ENCODE assay signal across 11 mouse cellular contexts in genomic region chr19:10520355-10520754, GRCm38 (mm10). TPM values are rescaled to one million over a fixed set of nuclear protein-coding genes. Genes with fewer than 3 reads are reported as not detected.
A peak's percentile ranks its signal among the peaks of the same experiment; 100 is the strongest.
DNase-seq lines count a peak whose midpoint lies in the region; TF ChIP-seq lines count a peak whose summit lies in the region.
"Had no signal": no experiment of that assay in that cellular context is flagged by ENCODE, and none has a peak within 500 bp of the region (broad histone marks: within the 10 kb centered on the region; RNA-seq: fewer than 3 reads in every experiment).

No protein-coding gene starts in this region.

- H3K36me3 ChIP-seq in MEL (ENCODE audit: control insufficient read depth in 1 of 2, insufficient read depth in 2 of 2, low read length in 2 of 2), result peaks cover 25 to 27% of the 10 kb centered on the region in 2 experiments
- peaks cover 34% of the 10 kb centered on the region for H3K36me3 ChIP-seq in embryonic facial prominence, embryonic 10.5 days (replicated peaks)

- 51% methylated on average over 1 of the region's 1 CpGs for WGBS in embryonic facial prominence, embryonic 10.5 days
- WGBS in cerebellum, adult 2 months, result 37% methylated on average over 1 of the region's 1 CpGs

- no peak; the same call in 1 of the 2 replicates for TF ChIP-seq RAD21 in MEL (IDR thresholded peaks at IDR 0.05; ENCODE audit: low read depth, low read length)

- peak; percentile 27 for DNase-seq in adrenal gland, postnatal 10 days
- DNase-seq in adrenal gland, postnatal 4 days (ENCODE audit: low spot score in 2 of 2), result no peak
- DNase-seq in left cerebral cortex, postnatal 4 days, result peak; percentile 10
- no peak for DNase-seq in left cerebral cortex, adult 8-10 months (ENCODE audit: low spot score in 2 of 2)
- peak; percentile 68 for DNase-seq in MEL (ENCODE audit: low read depth, low spot score)
- DNase-seq in embryonic facial prominence, embryonic 10.5 days (ENCODE audit: low spot score), result peak; percentile 22
- DNase-seq in ovary, postnatal 14 days (ENCODE audit: low spot score), result no peak
- no peak for DNase-seq in cerebellum, adult 2 months
- DNase-seq: right cerebral cortex, adult 18-20 months had no signal

- H3K9me3 ChIP-seq in MEL (replicated peaks; ENCODE audit: insufficient read depth, low read length), result no peaks in the 10 kb centered on the region
- no peaks in the 10 kb centered on the region for H3K9me3 ChIP-seq in embryonic facial prominence, embryonic 10.5 days
- H3K9me3 ChIP-seq: hindbrain, embryonic 15.5 days; midbrain, embryonic 10.5 days had no signal

- H3K4me1 ChIP-seq in MEL (ENCODE audit: control insufficient read depth in 1 of 2, insufficient read depth in 2 of 2, low read length in 2 of 2), result peaks cover 15% of the 10 kb centered on the region in 2 experiments
- peaks cover 19% of the 10 kb centered on the region for H3K4me1 ChIP-seq in embryonic facial prominence, embryonic 10.5 days
- no peaks in the 10 kb centered on the region for H3K4me1 ChIP-seq in cerebellum, adult 2 months (ENCODE audit: control insufficient read depth, insufficient read depth, low read length)

- no peak for TF ChIP-seq POLR2A in MEL (IDR thresholded peaks at IDR 0.05; ENCODE audit: control insufficient read depth in 1 of 2, insufficient read depth in 1 of 2, low read depth in 1 of 2, low read length in 2 of 2, poor library complexity in 1 of 2)
- no peak for TF ChIP-seq POLR2A in cerebellum, adult 2 months (IDR thresholded peaks at IDR 0.05; ENCODE audit: borderline replicate concordance, insufficient read depth, low read length)

- H3K79me2 ChIP-seq in MEL (ENCODE audit: control insufficient read depth, insufficient read depth, low read length, poor library complexity), result peaks cover 34% of the 10 kb centered on the region

- H3K27ac ChIP-seq in MEL (ENCODE audit: control insufficient read depth, low read depth, low read length), result no peak overlapping the region
- no peak overlapping the region for H3K27ac ChIP-seq in embryonic facial prominence, embryonic 10.5 days (replicated peaks)
- H3K27ac ChIP-seq in cerebellum, adult 2 months (ENCODE audit: insufficient read depth, low read length), result no peak overlapping the region
- H3K27ac ChIP-seq: hindbrain, embryonic 15.5 days; midbrain, embryonic 10.5 days had no signal

- H3K9ac ChIP-seq in MEL (ENCODE audit: control insufficient read depth, low read depth, low read length, poor library complexity, severe bottlenecking), result no peak overlapping the region
- H3K9ac ChIP-seq: hindbrain, embryonic 15.5 days had no signal

- intact Hi-C loops in left cerebral cortex, postnatal 4 days (cut with DNase I), result no loop called here

- TF ChIP-seq CTCF in MEL (IDR thresholded peaks at IDR 0.05 in 2 of 3, conservative IDR thresholded peaks at IDR 0.05 in 1 of 3; ENCODE audit: control insufficient read depth in 1 of 3, insufficient read depth in 1 of 3, low read depth in 2 of 3, low read length in 3 of 3, poor library complexity in 1 of 3, severe bottlenecking in 1 of 3), result peak; percentile 40 to 82 (median 62)
- no peak for TF ChIP-seq CTCF in cerebellum, adult 2 months (IDR thresholded peaks at IDR 0.05; ENCODE audit: borderline replicate concordance, insufficient read depth, low read depth, low read length)

- H3K4me3 ChIP-seq in MEL (ENCODE audit: control insufficient read depth in 1 of 2, insufficient read depth in 1 of 2, low read depth in 2 of 2, low read length in 2 of 2), result no peak overlapping the region
- no peak overlapping the region for H3K4me3 ChIP-seq in embryonic facial prominence, embryonic 10.5 days
- no peak overlapping the region for H3K4me3 ChIP-seq in cerebellum, adult 2 months (replicated peaks; ENCODE audit: insufficient read depth, low read depth, low read length)
- H3K4me3 ChIP-seq: hindbrain, embryonic 15.5 days; midbrain, embryonic 10.5 days had no signal

- TF ChIP-seq EP300 in MEL (IDR thresholded peaks at IDR 0.05; ENCODE audit: low read depth in 1 of 2, low read length in 2 of 2), result no peak

- no peaks in the 10 kb centered on the region for H3K27me3 ChIP-seq in MEL (ENCODE audit: control insufficient read depth in 1 of 2, insufficient read depth in 2 of 2, low read length in 2 of 2)
- H3K27me3 ChIP-seq in embryonic facial prominence, embryonic 10.5 days (replicated peaks; ENCODE audit: low read depth, poor library complexity, severe bottlenecking), result no peaks in the 10 kb centered on the region
- H3K27me3 ChIP-seq in cerebellum, adult 2 months (ENCODE audit: control insufficient read depth, insufficient read depth, low read length), result no peaks in the 10 kb centered on the region
- H3K27me3 ChIP-seq: hindbrain, embryonic 15.5 days had no signal

TF ChIP-seq in MEL, 35 proteins besides CTCF, POLR2A, EP300 and RAD21:
- peak; percentile 27 for TF ChIP-seq SMC3 (IDR thresholded peaks at IDR 0.05; ENCODE audit: low read depth, low read length)
- TF ChIP-seq GATA1 (IDR thresholded peaks at IDR 0.05; ENCODE audit: low read depth, low read length), result no peak
- peak; percentile 73; the same call in 1 of the 2 replicates for TF ChIP-seq MYC (IDR thresholded peaks at IDR 0.05; ENCODE audit: low read depth, low read length)
- TF ChIP-seq MAX (IDR thresholded peaks at IDR 0.05; ENCODE audit: low read length), result no peak
- TF ChIP-seq KAT2A (conservative IDR thresholded peaks at IDR 0.05; ENCODE audit: low read depth, low read length), result no peak
- TF ChIP-seq ZC3H11A (IDR thresholded peaks at IDR 0.05; ENCODE audit: low read depth, low read length), result no peak
- peak; percentile 64 for TF ChIP-seq ZNF384 (IDR thresholded peaks at IDR 0.05; ENCODE audit: low read depth, low read length)
- TF ChIP-seq SIN3A (IDR thresholded peaks at IDR 0.05; ENCODE audit: low read length), result no peak
- no peak for TF ChIP-seq JUND (IDR thresholded peaks at IDR 0.05; ENCODE audit: low read depth, low read length)
TF ChIP-seq in MEL: peak in this region for 3.

RNA-seq across cellular contexts. Expression of gene Cpsf7, which starts 4.7 kb away (rescaled TPM):
- 10 to 100 TPM; 50.0 to 69.4 TPM for total RNA-seq in adrenal gland, postnatal 10 days (2021)
- 10 to 100 TPM; 90.2 to 90.6 TPM for total RNA-seq in adrenal gland, postnatal 4 days (2021)
- total RNA-seq in left cerebral cortex, postnatal 4 days (2021), result 10 to 100 TPM; 86.5 to 90.9 TPM
- 10 to 100 TPM; 74.4 to 82.2 (median 78.3) TPM for total RNA-seq in left cerebral cortex, adult 8-10 months (2022)
- 36.2 and 36.9 TPM in 2 replicates for total RNA-seq in MEL (2012; rRNA removed)
- 100 to 1,000 TPM in 1 of 2 experiments, 10 to 100 TPM in 1; 69.8 to 183 TPM for polyA plus RNA-seq in MEL (2012; ENCODE audit: insufficient read depth in 1 of 2, insufficient read length in 2 of 2, low read depth in 1 of 2, low replicate concordance in 2 of 2, missing spikeins in 1 of 2)
- polyA plus RNA-seq in embryonic facial prominence, embryonic 10.5 days (2016; fragmentation: Nextera tagmentation; extraction: Ambion mirVana), result 54.5 and 55.3 TPM in 2 replicates
- polyA plus RNA-seq in cerebellum, adult 2 months (2012; rRNA removed), result 91.9 and 94.7 TPM in 2 replicates

RNA-seq across cellular contexts. Expression of gene Sdhaf2, which starts 5.6 kb away (rescaled TPM):
- 10 to 100 TPM; 52.5 to 60.1 TPM for total RNA-seq in adrenal gland, postnatal 10 days (2021)
- total RNA-seq in adrenal gland, postnatal 4 days (2021), result 10 to 100 TPM; 53.5 to 54.1 TPM
- 10 to 100 TPM; 40.8 to 42.5 TPM for total RNA-seq in left cerebral cortex, postnatal 4 days (2021)
- 10 to 100 TPM; 47.1 to 55.9 (median 51.2) TPM for total RNA-seq in left cerebral cortex, adult 8-10 months (2022)
- total RNA-seq in MEL (2012; rRNA removed), result 61.2 and 68.5 TPM in 2 replicates
- polyA plus RNA-seq in MEL (2012; ENCODE audit: insufficient read depth in 1 of 2, insufficient read length in 2 of 2, low read depth in 1 of 2, low replicate concordance in 2 of 2, missing spikeins in 1 of 2), result 10 to 100 TPM in 1 of 2 experiments, not detected in 1; 74.6 TPM
- polyA plus RNA-seq in embryonic facial prominence, embryonic 10.5 days (2016; fragmentation: Nextera tagmentation; extraction: Ambion mirVana), result 62.2 and 64.0 TPM in 2 replicates
- polyA plus RNA-seq in cerebellum, adult 2 months (2012; rRNA removed), result 60.4 and 61.5 TPM in 2 replicates

RNA-seq across cellular contexts. Expression of gene Tmem216, which starts 35.7 kb away (rescaled TPM):
- total RNA-seq in adrenal gland, postnatal 10 days (2021), result 10 to 100 TPM; 11.5 to 16.7 TPM
- 10 to 100 TPM; 15.8 to 19.1 TPM for total RNA-seq in adrenal gland, postnatal 4 days (2021)
- 10 to 100 TPM; 15.4 to 17.8 TPM for total RNA-seq in left cerebral cortex, postnatal 4 days (2021)
- 10 to 100 TPM; 10.9 to 13.8 (median 12.9) TPM for total RNA-seq in left cerebral cortex, adult 8-10 months (2022)
- 38.5 and 48.0 TPM in 2 replicates for total RNA-seq in MEL (2012; rRNA removed)
- polyA plus RNA-seq in MEL (2012; ENCODE audit: insufficient read depth in 1 of 2, insufficient read length in 2 of 2, low read depth in 1 of 2, low replicate concordance in 2 of 2, missing spikeins in 1 of 2), result 10 to 100 TPM in 1 of 2 experiments, not detected in 1; 48.1 TPM
- 62.2 and 68.6 TPM in 2 replicates for polyA plus RNA-seq in embryonic facial prominence, embryonic 10.5 days (2016; fragmentation: Nextera tagmentation; extraction: Ambion mirVana)
- 20.8 and 22.4 TPM in 2 replicates for polyA plus RNA-seq in cerebellum, adult 2 months (2012; rRNA removed)

RNA-seq across cellular contexts. Expression of gene Ppp1r32, which starts 37.6 kb away (rescaled TPM):
- total RNA-seq in adrenal gland, postnatal 10 days (2021), result under 1 TPM; 0.63 to 0.94 TPM
- total RNA-seq in adrenal gland, postnatal 4 days (2021), result 1 to 10 TPM in 1 of 2 experiments, under 1 TPM in 1; 0.87 to 1.9 TPM
- 1 to 10 TPM in 1 of 2 experiments, under 1 TPM in 1; 0.87 to 1.9 TPM for total RNA-seq in left cerebral cortex, postnatal 4 days (2021)
- 1 to 10 TPM; 1.0 to 3.1 (median 1.7) TPM for total RNA-seq in left cerebral cortex, adult 8-10 months (2022)
- 0.19 and 0.23 TPM in 2 replicates for total RNA-seq in MEL (2012; rRNA removed)
- under 1 TPM in 1 of 2 experiments, not detected in 1; 0.57 TPM for polyA plus RNA-seq in MEL (2012; ENCODE audit: insufficient read depth in 1 of 2, insufficient read length in 2 of 2, low read depth in 1 of 2, low replicate concordance in 2 of 2, missing spikeins in 1 of 2)
- 0.29 and 0.39 TPM in 2 replicates for polyA plus RNA-seq in embryonic facial prominence, embryonic 10.5 days (2016; fragmentation: Nextera tagmentation; extraction: Ambion mirVana)
- 1.3 and 1.8 TPM in 2 replicates for polyA plus RNA-seq in cerebellum, adult 2 months (2012; rRNA removed)

RNA-seq across cellular contexts. Expression of gene Cyb561a3, which starts 56.6 kb away (rescaled TPM):
- 10 to 100 TPM; 17.9 to 21.6 TPM for total RNA-seq in adrenal gland, postnatal 10 days (2021)
- 10 to 100 TPM; 14.7 to 17.3 TPM for total RNA-seq in adrenal gland, postnatal 4 days (2021)
- total RNA-seq in left cerebral cortex, postnatal 4 days (2021), result 10 to 100 TPM; 14.7 to 17.2 TPM
- total RNA-seq in left cerebral cortex, adult 8-10 months (2022), result 10 to 100 TPM; 12.4 to 13.2 (median 12.8) TPM
- 7.6 and 9.0 TPM in 2 replicates for total RNA-seq in MEL (2012; rRNA removed)
- polyA plus RNA-seq in MEL (2012; ENCODE audit: insufficient read depth in 1 of 2, insufficient read length in 2 of 2, low read depth in 1 of 2, low replicate concordance in 2 of 2, missing spikeins in 1 of 2), result 10 to 100 TPM in 1 of 2 experiments, not detected in 1; 14.3 TPM
- polyA plus RNA-seq in embryonic facial prominence, embryonic 10.5 days (2016; fragmentation: Nextera tagmentation; extraction: Ambion mirVana), result 12.8 and 13.9 TPM in 2 replicates
- 11.7 and 12.0 TPM in 2 replicates for polyA plus RNA-seq in cerebellum, adult 2 months (2012; rRNA removed)

Comparison
In these comparisons a context has a peak if more than half of its experiments do, and no peak if none do; other contexts are left out.
1. DNase-seq: peak in adrenal gland, postnatal 10 days (single experiment), left cerebral cortex, postnatal 4 days (single experiment), MEL (single experiment) and embryonic facial prominence, embryonic 10.5 days (single experiment); none in adrenal gland, postnatal 4 days (0 of 2), left cerebral cortex, adult 8-10 months (0 of 2), ovary, postnatal 14 days (single experiment) and cerebellum, adult 2 months (0 of 2).